Mouse (Mus musculus): Measurements from ENCODE around the gene Rps25.

DNA sequence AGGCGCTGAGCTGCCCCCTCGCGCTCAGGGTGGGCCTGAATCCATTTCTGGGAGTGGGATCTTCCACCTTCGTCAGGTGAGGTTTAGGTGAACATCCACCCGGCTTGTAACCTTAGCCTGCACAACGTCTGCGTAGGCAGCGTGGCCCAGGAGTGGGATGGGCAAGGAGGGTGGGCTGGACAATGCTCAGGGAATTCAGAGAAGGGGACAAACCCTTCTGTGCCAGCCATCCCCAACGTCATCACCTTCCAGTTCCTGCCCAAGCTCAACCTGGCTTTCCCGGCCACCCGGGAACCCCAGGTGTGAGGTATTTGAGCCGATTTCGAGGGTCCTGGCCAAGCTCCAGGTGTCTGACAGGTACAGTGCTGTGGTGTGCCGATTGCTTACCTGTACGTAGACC lies 27.1 kb upstream of the Rps25 start:
- TF ChIP-seq POLR2A (IDR thresholded peaks at IDR 0.05; ENCODE audit: borderline replicate concordance, control insufficient read depth, low read depth, low read length) (no peak), CTCF (IDR thresholded peaks at IDR 0.05; ENCODE audit: control insufficient read depth, insufficient read depth, low read length) (no peak)

All from bone marrow, adult 2 months (tissue).